Mouse (Mus musculus) megakaryocyte, embryonic 14.5 days (primary cell): ENCODE results near the gene Stard7.

Experiments used
- FLI1 ChIP-seq: IDR thresholded peaks from 2 replicates; pipeline ENCODE4 v1.6.1; 2012; ENCODE audit warnings: low read length, inconsistent platforms, mixed read lengths
- GATA1 ChIP-seq: IDR thresholded peaks from 3 replicates; pipeline ENCODE4 v1.6.1; 2012; ENCODE audit warnings: mixed read lengths, low read length, inconsistent platforms, borderline replicate concordance

DNA sequence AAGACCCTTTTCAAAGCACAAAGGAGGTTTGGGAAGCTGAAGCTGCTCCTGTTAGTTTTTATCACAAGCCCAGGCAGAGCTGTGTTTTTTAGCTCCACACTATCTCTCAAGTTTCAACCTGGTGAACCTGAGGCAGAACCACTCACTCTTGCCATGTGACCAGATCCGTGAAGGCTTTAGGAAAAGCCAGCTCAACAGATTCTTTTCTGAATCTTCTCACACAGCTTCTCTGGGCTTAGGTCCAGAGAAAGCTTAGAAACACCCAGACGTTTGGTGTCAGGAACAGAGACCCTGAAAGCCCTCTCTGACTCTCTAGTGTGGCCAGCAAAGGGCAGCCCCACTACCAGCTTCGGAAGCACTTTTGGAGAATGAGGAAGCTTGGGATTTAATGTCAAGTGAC lies 18.6 kb upstream of the Stard7 start:
- no peak for TF ChIP-seq GATA1
- no peak for TF ChIP-seq FLI1
